Mouse (Mus musculus): Measurements from ENCODE around the gene Isca1. TPM values are rescaled to one million over a fixed set of nuclear protein-coding genes. Genes with fewer than 3 reads are reported as not detected.

Isca1 gene
- total RNA-seq, 2 experiments from 2014 or later = 138 to 142 TPM

DNA sequence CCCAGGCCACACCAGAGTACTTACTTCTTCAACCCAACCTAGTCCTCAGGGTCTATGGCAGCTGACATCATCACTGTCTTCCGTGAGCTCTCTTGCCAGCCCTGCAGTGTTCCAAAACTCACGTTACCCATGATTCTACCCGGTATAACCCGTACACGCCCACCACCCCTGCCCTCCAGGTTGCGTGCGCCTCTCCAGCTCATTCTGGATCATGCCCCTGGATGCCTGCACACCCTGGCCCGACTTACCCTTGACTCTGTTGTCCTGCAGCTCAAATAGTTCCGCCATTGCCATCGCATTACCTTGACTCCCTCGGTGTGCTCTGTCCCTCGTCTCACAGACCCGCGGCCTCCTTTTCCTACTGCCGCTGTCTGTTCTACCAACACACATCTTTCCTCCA, 59.4 kb downstream of the Isca1 start, which contains the start of gene Spata31d1a:
TSS of gene Spata31d1a (minus strand) at position 101 of the 400 bp plus-strand sequence.
- no peak for DNase-seq (ENCODE audit: low spot score in 2 of 2)
- TF ChIP-seq CTCF (conservative IDR thresholded peaks at IDR 0.05) = no peak
- Histone ChIP-seq H3K4me3 (no peak within 1 kb of the TSS), H3K27ac (no peak within 1 kb of the TSS)

Other genes with a start within 250 kb of the Isca1 start
- 100 to 1,000 TPM; 374 to 406 TPM for gene Agtpbp1, start 184.6 kb downstream of the Isca1 start, total RNA-seq (2021)
- gene Naa35, start 184.6 kb downstream of the Isca1 start, total RNA-seq (2021) = 10 to 100 TPM; 88.5 to 98.8 TPM
- 10 to 100 TPM; 67.4 to 71.8 TPM for gene Golm1, start 94.0 kb downstream of the Isca1 start, total RNA-seq (2021)
- not detected for gene 4921517D22Rik, start 75.7 kb downstream of the Isca1 start, total RNA-seq (2021)
- under 1 TPM; 0.22 to 0.26 TPM for gene Spata31d1a, start 59.5 kb downstream of the Isca1 start, total RNA-seq (2021)
- under 1 TPM in 1 of 2 experiments, not detected in 1; 0.12 TPM for gene Spata31d1b, start 57.5 kb downstream of the Isca1 start, total RNA-seq (2021)
- gene Spata31d1d, start 38.1 kb downstream of the Isca1 start, total RNA-seq (2021) = not detected
- gene 1700014D04Rik, start 23.1 kb downstream of the Isca1 start, total RNA-seq (2021) = under 1 TPM; 0.31 to 0.86 TPM
- not detected for gene Gm49354, start 12.4 kb upstream of the Isca1 start, total RNA-seq (2021)
- gene Tut7, start 53.3 kb upstream of the Isca1 start, total RNA-seq (2021) = 10 to 100 TPM; 55.1 to 68.5 TPM

Measured in layer of hippocampus, adult 2 months (tissue).